Mouse (Mus musculus): ENCODE results near the gene Arhgef17. TPM values are rescaled to one million over a fixed set of nuclear protein-coding genes. Genes with fewer than 3 reads are reported as not detected.

Gene Arhgef17
- total RNA-seq, 1 experiment: 23.2 TPM

DNA sequence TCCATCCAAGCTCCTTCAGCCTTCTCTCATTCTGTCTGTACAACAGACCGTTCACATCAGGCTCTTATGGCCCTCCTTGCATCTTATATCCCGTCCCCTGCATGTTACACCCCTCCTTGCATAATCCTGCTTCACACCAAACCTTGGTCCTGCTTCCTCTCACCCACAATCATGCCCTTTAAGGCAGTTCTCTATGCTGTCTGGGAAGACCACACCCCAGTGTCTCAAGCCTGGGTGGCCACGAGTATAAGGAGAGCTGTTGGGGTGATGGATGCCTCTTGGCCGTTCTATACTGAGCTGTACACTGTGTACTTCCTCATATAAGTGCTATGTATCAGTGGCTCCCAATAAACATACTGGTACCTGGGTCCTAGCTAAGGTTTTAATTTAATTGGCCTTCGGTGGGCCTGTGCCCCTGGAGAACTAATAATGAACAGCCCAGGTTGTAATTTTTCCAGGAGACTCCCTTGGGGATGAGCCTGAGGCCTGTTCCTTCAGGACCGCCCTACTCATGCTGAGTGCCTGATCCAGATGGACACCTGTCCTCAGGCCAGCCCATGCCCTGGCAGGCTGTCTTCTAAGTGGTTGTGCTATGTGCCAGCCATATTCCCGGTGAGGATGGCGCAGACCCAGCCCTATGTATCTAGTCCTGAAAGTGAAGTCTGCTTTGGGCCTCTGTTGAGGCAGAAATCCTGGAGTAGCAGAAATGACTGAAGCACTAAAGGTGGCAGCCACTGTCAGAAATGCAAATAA lies 61.9 kb downstream of the Arhgef17 start:
- Histone ChIP-seq H3K36me3 (ENCODE audit: control insufficient read depth, insufficient read depth, low read length, poor library complexity, severe bottlenecking) (peaks cover 12% of the 10 kb centered on the region; the same call in 1 of the 2 replicates), H3K9ac (ENCODE audit: insufficient read depth, low read depth, low read length, poor library complexity, severe bottlenecking) (no peak overlapping the region), H3K4me1 (ENCODE audit: control insufficient read depth in 2 of 2, insufficient read depth in 2 of 2, low read length in 2 of 2, poor library complexity in 1 of 2) (no peaks in the 10 kb centered on the region; a peak in 1 of 4 replicates), H3K4me3 (ENCODE audit: insufficient read depth in 1 of 2, low read depth in 1 of 2, low read length in 2 of 2, poor library complexity in 1 of 2, severe bottlenecking in 1 of 2) (no peak overlapping the region), H3K9me3 (ENCODE audit: control insufficient read depth, insufficient read depth, low read depth, low read length) (no peaks in the 10 kb centered on the region), H3K27ac (ENCODE audit: insufficient read depth, low read depth, low read length, poor library complexity, severe bottlenecking) (no peak overlapping the region)
- no peak for TF ChIP-seq HCFC1 (IDR thresholded peaks at IDR 0.05; ENCODE audit: borderline replicate concordance, insufficient read depth, low read length)
- no peak for TF ChIP-seq MAFK (IDR thresholded peaks at IDR 0.05; ENCODE audit: insufficient read depth, low read depth, low read length)
- no peak for TF ChIP-seq CHD2 (IDR thresholded peaks at IDR 0.05; ENCODE audit: low read depth, low read length)
- no peak for TF ChIP-seq ZNF384 (IDR thresholded peaks at IDR 0.05; ENCODE audit: low read depth, low read length)
- TF ChIP-seq ZC3H11A (IDR thresholded peaks at IDR 0.05; ENCODE audit: borderline replicate concordance, low read depth, low read length): no peak
- in situ Hi-C loops (cut with MboI; ENCODE audit: low sequenced_read_pairs in 2 of 2, unreplicated experiment in 2 of 2): no loop called here
- DNase-seq (ENCODE audit: low read depth, low spot score): no peak

DNA sequence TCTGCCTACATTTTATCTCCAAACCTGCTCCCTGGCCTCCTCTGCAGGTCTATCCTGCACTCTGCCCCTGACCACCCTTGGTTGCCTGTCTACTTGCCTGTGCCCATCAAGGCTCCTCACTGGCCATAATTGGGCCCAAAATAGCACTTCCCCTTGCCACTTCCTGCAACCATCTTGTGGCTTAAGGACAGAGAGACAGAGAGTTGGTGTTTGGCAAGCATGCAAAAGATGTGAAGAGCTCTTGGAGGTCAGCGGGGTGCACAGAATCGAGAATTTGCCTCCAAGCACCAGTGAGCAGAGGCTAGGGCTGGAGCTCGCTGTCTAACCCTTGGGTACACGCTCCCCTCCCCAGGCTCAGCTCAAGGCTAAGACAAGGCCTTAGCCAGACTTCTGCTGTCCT lies 63.4 kb downstream of the Arhgef17 start:
- Histone ChIP-seq H3K9ac (ENCODE audit: insufficient read depth, low read depth, low read length, poor library complexity, severe bottlenecking) (no peak overlapping the region), H3K36me3 (ENCODE audit: control insufficient read depth, insufficient read depth, low read length, poor library complexity, severe bottlenecking) (peaks cover 9% of the 10 kb centered on the region; the same call in 1 of the 2 replicates), H3K4me3 (ENCODE audit: insufficient read depth in 1 of 2, low read depth in 1 of 2, low read length in 2 of 2, poor library complexity in 1 of 2, severe bottlenecking in 1 of 2) (no peak overlapping the region), H3K27ac (ENCODE audit: insufficient read depth, low read depth, low read length, poor library complexity, severe bottlenecking) (no peak overlapping the region), H3K9me3 (ENCODE audit: control insufficient read depth, insufficient read depth, low read depth, low read length) (no peaks in the 10 kb centered on the region), H3K4me1 (ENCODE audit: control insufficient read depth in 2 of 2, insufficient read depth in 2 of 2, low read length in 2 of 2, poor library complexity in 1 of 2) (no peaks in the 10 kb centered on the region; a peak in 1 of 4 replicates)
- TF ChIP-seq ZC3H11A (IDR thresholded peaks at IDR 0.05; ENCODE audit: borderline replicate concordance, low read depth, low read length): no peak
- no peak for TF ChIP-seq CHD2 (IDR thresholded peaks at IDR 0.05; ENCODE audit: low read depth, low read length)
- TF ChIP-seq HCFC1 (IDR thresholded peaks at IDR 0.05; ENCODE audit: borderline replicate concordance, insufficient read depth, low read length): no peak
- no peak for TF ChIP-seq MAFK (IDR thresholded peaks at IDR 0.05; ENCODE audit: insufficient read depth, low read depth, low read length)
- no peak for TF ChIP-seq ZNF384 (IDR thresholded peaks at IDR 0.05; ENCODE audit: low read depth, low read length)
- no peak for DNase-seq (ENCODE audit: low read depth, low spot score)
- in situ Hi-C loops (cut with MboI; ENCODE audit: low sequenced_read_pairs in 2 of 2, unreplicated experiment in 2 of 2): no loop called here

DNA sequence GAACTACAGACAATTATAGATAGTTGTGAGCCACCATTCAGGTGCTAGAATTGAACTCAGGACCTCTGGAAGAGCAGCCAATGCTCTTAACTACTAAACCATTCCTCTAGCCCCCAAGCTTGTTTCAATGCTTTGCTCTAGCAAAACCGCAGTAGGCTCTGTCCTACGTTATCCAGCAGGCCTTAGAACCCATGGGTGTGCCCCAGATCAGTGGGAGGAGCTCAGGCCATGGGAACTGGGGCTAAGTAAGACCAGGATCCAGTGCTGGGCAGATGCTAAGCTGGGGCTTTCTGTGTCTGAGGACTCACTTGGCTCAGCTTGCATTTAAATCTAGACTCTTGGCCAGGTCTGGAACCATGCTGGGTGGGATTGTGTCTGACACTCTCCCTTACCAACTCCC lies 64.3 kb downstream of the Arhgef17 start:
- TF ChIP-seq CHD2 (IDR thresholded peaks at IDR 0.05; ENCODE audit: low read depth, low read length) (no peak), ZC3H11A (IDR thresholded peaks at IDR 0.05; ENCODE audit: borderline replicate concordance, low read depth, low read length) (no peak), HCFC1 (IDR thresholded peaks at IDR 0.05; ENCODE audit: borderline replicate concordance, insufficient read depth, low read length) (no peak), MAFK (IDR thresholded peaks at IDR 0.05; ENCODE audit: insufficient read depth, low read depth, low read length) (no peak), ZNF384 (IDR thresholded peaks at IDR 0.05; ENCODE audit: low read depth, low read length) (no peak)
- Histone ChIP-seq H3K9me3 (ENCODE audit: control insufficient read depth, insufficient read depth, low read depth, low read length) (no peaks in the 10 kb centered on the region), H3K4me3 (ENCODE audit: insufficient read depth in 1 of 2, low read depth in 1 of 2, low read length in 2 of 2, poor library complexity in 1 of 2, severe bottlenecking in 1 of 2) (no peak overlapping the region), H3K9ac (ENCODE audit: insufficient read depth, low read depth, low read length, poor library complexity, severe bottlenecking) (no peak overlapping the region), H3K36me3 (ENCODE audit: control insufficient read depth, insufficient read depth, low read length, poor library complexity, severe bottlenecking) (peaks cover 3% of the 10 kb centered on the region; the same call in 1 of the 2 replicates), H3K27ac (ENCODE audit: insufficient read depth, low read depth, low read length, poor library complexity, severe bottlenecking) (no peak overlapping the region), H3K4me1 (ENCODE audit: control insufficient read depth in 2 of 2, insufficient read depth in 2 of 2, low read length in 2 of 2, poor library complexity in 1 of 2) (no peaks in the 10 kb centered on the region; a peak in 1 of 4 replicates)
- in situ Hi-C loops (cut with MboI; ENCODE audit: low sequenced_read_pairs in 2 of 2, unreplicated experiment in 2 of 2): no loop called here
- no peak for DNase-seq (ENCODE audit: low read depth, low spot score)

DNA sequence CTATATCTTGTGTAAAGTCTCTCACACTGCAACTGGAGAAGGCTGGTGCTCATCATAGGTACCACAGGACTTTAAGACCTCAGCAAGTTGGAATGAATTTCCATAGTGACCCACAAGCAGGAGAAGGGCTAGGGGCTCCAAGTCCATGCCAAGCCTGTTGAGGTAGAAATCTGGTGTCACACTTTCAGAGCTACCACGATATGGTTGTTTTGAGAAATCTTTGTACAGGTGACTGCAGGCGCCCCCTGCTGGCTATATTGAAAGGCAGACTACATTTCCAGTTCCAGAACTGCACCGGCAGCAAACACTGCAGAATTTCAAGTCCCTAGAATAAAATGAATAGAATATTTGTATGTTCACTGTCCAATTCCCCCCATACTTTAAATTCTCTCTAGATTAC lies 65.2 kb downstream of the Arhgef17 start:
- in situ Hi-C loops (cut with MboI; ENCODE audit: low sequenced_read_pairs in 2 of 2, unreplicated experiment in 2 of 2): no loop called here
- Histone ChIP-seq H3K27ac (ENCODE audit: insufficient read depth, low read depth, low read length, poor library complexity, severe bottlenecking) (no peak overlapping the region), H3K4me1 (ENCODE audit: control insufficient read depth in 2 of 2, insufficient read depth in 2 of 2, low read length in 2 of 2, poor library complexity in 1 of 2) (peaks cover 0 to 4% of the 10 kb centered on the region in 2 experiments; a peak in 1 of 4 replicates), H3K9ac (ENCODE audit: insufficient read depth, low read depth, low read length, poor library complexity, severe bottlenecking) (no peak overlapping the region), H3K9me3 (ENCODE audit: control insufficient read depth, insufficient read depth, low read depth, low read length) (no peaks in the 10 kb centered on the region), H3K4me3 (ENCODE audit: insufficient read depth in 1 of 2, low read depth in 1 of 2, low read length in 2 of 2, poor library complexity in 1 of 2, severe bottlenecking in 1 of 2) (no peak overlapping the region), H3K36me3 (ENCODE audit: control insufficient read depth, insufficient read depth, low read length, poor library complexity, severe bottlenecking) (no peaks in the 10 kb centered on the region)
- TF ChIP-seq CHD2 (IDR thresholded peaks at IDR 0.05; ENCODE audit: low read depth, low read length): no peak
- no peak for TF ChIP-seq ZNF384 (IDR thresholded peaks at IDR 0.05; ENCODE audit: low read depth, low read length)
- peak; percentile 56 for DNase-seq (ENCODE audit: low read depth, low spot score)
